Mouse (Mus musculus) neural tube, embryonic 12.5 days (tissue): Measurements from ENCODE around the gene Snd1. TPM values are rescaled to one million over a fixed set of nuclear protein-coding genes. Genes with fewer than 3 reads are reported as not detected.

Experiments used
- ATAC-seq: fragments of 200-750 bp; cut with Nextera tagmentation; 2 replicates; pipeline ENCODE4 v1.8.0; 2017; ENCODE audit warnings: low read depth, mild to moderate bottlenecking, moderate TSS enrichment, moderate library complexity; ENCODE audit not compliant: low FRiP score
- H3K27ac ChIP-seq: fragments of 300-500 bp; sonication (generic); 2 replicates; pipeline ENCODE4 v1.5.1; 2016
- H3K27me3 ChIP-seq: fragments of 300-500 bp; sonication (generic); replicated peaks from 2 replicates; pipeline ENCODE4 v1.6.1; 2016; ENCODE audit warnings: mild to moderate bottlenecking
- H3K36me3 ChIP-seq: fragments of 300-500 bp; sonication (generic); 2 replicates; pipeline ENCODE4 v1.6.1; 2016; ENCODE audit warnings: mild to moderate bottlenecking
- H3K4me1 ChIP-seq: fragments of 300-500 bp; sonication (generic); 2 replicates; pipeline ENCODE4 v1.6.1; 2016
- H3K4me2 ChIP-seq: fragments of 300-500 bp; sonication (generic); replicated peaks from 2 replicates; pipeline ENCODE4 v1.6.1; 2016; ENCODE audit warnings: mild to moderate bottlenecking
- H3K4me3 ChIP-seq: fragments of 300-500 bp; sonication (generic); 2 replicates; pipeline ENCODE4 v1.5.1; 2016
- H3K9ac ChIP-seq: fragments of 300-500 bp; sonication (generic); 2 replicates; pipeline ENCODE4 v1.6.1; 2016; ENCODE audit warnings: mild to moderate bottlenecking
- H3K9me3 ChIP-seq: fragments of 300-500 bp; sonication (generic); 2 replicates; pipeline ENCODE4 v1.6.1; 2016; ENCODE audit warnings: mild to moderate bottlenecking
- WGBS: fragments of 180-500 bp; shearing (Covaris S2); methylation state at CpG from one replicate; pipeline ENCODE4 v1.1.7; 2016; 5-methylcytosine and 5-hydroxymethylcytosine counted together
- polyA plus RNA-seq: library from polyadenylated mRNA; unstranded; fragments of >200 nt; fragmentation: Nextera tagmentation; extraction: Ambion mirVana; gene quantifications from 2 replicates; pipeline ENCODE4 v1.2.1, GENCODE M21; 2016

Gene Snd1
- polyA plus RNA-seq, 1 experiment from 2014 or later, result 101 TPM

DNA sequence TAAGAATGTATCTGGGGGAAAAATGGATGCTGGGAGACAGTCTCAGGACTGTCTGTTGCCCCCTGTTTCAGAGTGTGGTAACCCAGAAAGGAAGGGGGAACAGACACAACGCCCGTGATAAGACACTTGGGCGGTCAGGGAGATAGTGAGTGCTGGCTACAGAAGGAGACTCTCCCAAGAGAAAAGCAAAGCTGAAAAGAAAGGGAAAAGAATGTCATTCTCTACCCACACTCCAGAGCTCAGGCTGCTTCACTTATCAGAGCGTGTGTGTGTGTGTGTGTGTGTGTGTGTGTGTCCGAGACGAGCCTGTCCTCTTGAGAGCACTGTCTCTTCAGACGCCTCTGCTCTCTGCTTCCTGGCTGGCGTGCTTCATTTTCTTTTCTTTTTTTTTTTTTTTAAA, 310.8 kb downstream of the Snd1 start:
- ATAC-seq, result no peak
- no peak overlapping the region for H3K4me3 ChIP-seq
- no peak overlapping the region for H3K27ac ChIP-seq
- H3K9me3 ChIP-seq, result no peaks in the 10 kb centered on the region
- H3K36me3 ChIP-seq, result no peaks in the 10 kb centered on the region
- H3K9ac ChIP-seq, result no peak overlapping the region
- H3K4me1 ChIP-seq, result peaks cover 28% of the 10 kb centered on the region
- WGBS, result 84% methylated on average over 8 of the region's 8 CpGs
- H3K4me2 ChIP-seq, result no peak overlapping the region
- no peaks in the 10 kb centered on the region for H3K27me3 ChIP-seq

DNA sequence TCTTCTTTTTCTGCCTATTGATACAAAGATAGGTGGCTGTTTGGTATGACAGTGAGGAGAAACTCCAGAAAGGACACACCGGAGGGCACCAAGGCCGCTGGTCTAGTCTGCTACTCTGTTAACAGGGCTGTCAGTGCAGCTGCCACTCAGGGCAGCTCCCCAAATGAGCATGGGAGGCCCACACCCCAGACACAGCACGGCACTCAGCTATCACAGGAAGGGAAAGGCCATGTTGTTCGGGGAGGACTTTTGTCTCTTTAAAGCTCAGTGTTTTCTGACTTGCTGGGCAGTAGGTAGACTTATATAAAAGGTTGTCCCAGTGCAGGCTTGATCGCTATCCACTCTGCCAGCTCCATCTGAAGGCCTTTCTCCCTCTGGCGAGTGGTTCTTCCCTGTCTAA, 312.2 kb downstream of the Snd1 start:
- H3K9ac ChIP-seq, result no peak overlapping the region
- H3K4me3 ChIP-seq, result no peak overlapping the region
- H3K9me3 ChIP-seq, result no peaks in the 10 kb centered on the region
- H3K27ac ChIP-seq, result no peak overlapping the region
- peaks cover 24% of the 10 kb centered on the region for H3K4me1 ChIP-seq
- H3K27me3 ChIP-seq, result no peaks in the 10 kb centered on the region
- H3K4me2 ChIP-seq, result no peak overlapping the region
- 53% methylated on average over 6 of the region's 6 CpGs for WGBS
- ATAC-seq, result no peak
- H3K36me3 ChIP-seq, result no peaks in the 10 kb centered on the region

DNA sequence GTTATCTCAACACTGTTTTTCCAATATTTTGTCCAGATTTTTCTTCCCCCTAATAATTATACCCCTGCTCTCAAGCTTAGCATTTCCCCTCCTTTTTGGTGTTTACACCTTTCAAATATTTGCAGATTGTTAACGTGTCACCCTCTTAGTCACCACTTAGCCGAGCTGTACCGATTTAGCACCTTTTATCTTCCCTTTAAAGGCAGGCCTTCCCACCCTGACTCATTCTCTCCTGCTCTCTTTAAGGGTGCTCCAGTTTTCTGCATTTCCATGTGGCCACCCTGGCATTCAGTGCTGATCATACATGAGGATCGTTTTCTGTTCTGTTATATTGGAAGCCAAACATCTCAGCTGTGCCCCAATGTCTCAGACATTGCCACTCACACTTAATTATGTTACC, 314.7 kb downstream of the Snd1 start:
- Histone ChIP-seq H3K9me3 (no peaks in the 10 kb centered on the region), H3K27me3 (no peaks in the 10 kb centered on the region), H3K4me3 (no peak overlapping the region), H3K9ac (no peak overlapping the region), H3K4me1 (peaks cover 8% of the 10 kb centered on the region; the same call in 1 of the 2 replicates), H3K27ac (no peak overlapping the region), H3K4me2 (no peak overlapping the region), H3K36me3 (no peaks in the 10 kb centered on the region)
- WGBS, result 75% methylated on average over 4 of the region's 4 CpGs
- ATAC-seq, result no peak

DNA sequence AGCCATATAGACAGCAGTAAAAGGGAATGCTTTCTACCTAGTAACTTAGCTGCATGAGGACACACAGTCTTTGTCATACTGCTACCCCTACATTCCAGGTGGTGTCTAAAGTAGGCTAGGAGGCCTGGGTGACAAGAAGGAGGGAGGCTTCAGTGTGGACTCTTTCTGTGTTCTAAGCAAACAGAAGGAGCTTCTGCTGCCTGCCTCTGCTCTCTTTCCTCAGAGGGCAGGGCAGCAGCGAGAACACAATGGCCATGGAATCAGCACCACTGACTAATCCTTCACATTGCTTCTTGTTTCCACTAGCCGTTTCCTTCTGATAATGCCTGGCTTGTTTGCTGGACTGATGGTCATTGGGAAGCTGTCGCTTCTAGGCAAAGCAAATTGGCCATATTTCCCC, 316.2 kb downstream of the Snd1 start:
- 50% methylated on average over 3 of the region's 3 CpGs for WGBS
- Histone ChIP-seq H3K4me1 (peaks cover 17% of the 10 kb centered on the region), H3K9ac (no peak overlapping the region), H3K4me2 (no peak overlapping the region), H3K27ac (no peak overlapping the region), H3K9me3 (no peaks in the 10 kb centered on the region), H3K36me3 (no peaks in the 10 kb centered on the region), H3K4me3 (no peak overlapping the region), H3K27me3 (no peaks in the 10 kb centered on the region)
- no peak for ATAC-seq

DNA sequence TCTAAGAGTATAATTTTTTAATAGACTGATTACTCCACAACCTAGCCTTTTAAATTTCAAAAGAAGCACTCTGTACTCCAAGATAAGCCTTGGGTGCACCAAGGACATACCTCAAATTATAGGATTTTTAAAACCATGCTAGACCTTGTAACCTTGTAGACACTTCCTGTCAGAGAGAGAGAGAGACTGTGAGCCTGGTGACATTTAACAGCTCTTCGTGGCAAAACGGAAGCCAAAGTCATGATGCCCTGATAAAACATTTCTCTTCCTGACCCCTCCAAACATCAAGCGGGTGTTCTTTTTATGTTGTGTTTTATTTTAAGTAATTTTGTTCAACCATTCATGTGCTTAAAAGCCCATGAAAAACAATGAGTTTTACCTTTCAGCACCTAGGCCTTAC, 316.9 kb downstream of the Snd1 start:
- Histone ChIP-seq H3K9me3 (no peaks in the 10 kb centered on the region), H3K4me3 (no peak overlapping the region), H3K4me2 (no peak overlapping the region), H3K27me3 (no peaks in the 10 kb centered on the region), H3K27ac (no peak overlapping the region), H3K9ac (no peak overlapping the region), H3K36me3 (no peaks in the 10 kb centered on the region), H3K4me1 (peaks cover 20% of the 10 kb centered on the region)
- no peak for ATAC-seq
- WGBS, result 83% methylated on average over 3 of the region's 3 CpGs

DNA sequence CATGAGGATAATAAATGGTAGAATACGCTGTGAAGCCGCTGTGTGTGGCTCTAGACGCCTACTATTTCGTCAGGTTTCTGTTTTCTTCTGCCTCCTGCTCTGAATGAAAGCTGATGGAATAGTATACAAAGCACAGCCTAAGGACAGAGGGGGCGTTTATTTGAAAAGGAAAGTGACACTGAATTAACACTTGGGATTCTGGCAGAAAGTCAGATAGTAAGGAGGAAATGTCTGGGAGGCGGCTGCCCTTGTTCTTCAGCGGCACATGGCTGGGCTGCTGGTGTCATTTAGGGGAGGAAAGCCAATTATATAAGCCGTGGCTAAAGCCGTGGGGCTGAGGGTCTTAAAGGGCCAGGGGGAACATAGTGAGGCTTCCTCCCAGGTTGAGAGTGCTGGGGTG, 320.4 kb downstream of the Snd1 start:
- WGBS, result 17% methylated on average over 9 of the region's 9 CpGs
- no peak overlapping the region for H3K9ac ChIP-seq
- no peaks in the 10 kb centered on the region for H3K36me3 ChIP-seq
- H3K4me3 ChIP-seq, result no peak overlapping the region
- no peaks in the 10 kb centered on the region for H3K9me3 ChIP-seq
- no peaks in the 10 kb centered on the region for H3K27me3 ChIP-seq
- H3K27ac ChIP-seq, result no peak overlapping the region
- peak; percentile 57 for ATAC-seq
- peak overlapping the region; percentile 13; the same call in 1 of the 2 replicates for H3K4me2 ChIP-seq
- peaks cover 17% of the 10 kb centered on the region for H3K4me1 ChIP-seq

DNA sequence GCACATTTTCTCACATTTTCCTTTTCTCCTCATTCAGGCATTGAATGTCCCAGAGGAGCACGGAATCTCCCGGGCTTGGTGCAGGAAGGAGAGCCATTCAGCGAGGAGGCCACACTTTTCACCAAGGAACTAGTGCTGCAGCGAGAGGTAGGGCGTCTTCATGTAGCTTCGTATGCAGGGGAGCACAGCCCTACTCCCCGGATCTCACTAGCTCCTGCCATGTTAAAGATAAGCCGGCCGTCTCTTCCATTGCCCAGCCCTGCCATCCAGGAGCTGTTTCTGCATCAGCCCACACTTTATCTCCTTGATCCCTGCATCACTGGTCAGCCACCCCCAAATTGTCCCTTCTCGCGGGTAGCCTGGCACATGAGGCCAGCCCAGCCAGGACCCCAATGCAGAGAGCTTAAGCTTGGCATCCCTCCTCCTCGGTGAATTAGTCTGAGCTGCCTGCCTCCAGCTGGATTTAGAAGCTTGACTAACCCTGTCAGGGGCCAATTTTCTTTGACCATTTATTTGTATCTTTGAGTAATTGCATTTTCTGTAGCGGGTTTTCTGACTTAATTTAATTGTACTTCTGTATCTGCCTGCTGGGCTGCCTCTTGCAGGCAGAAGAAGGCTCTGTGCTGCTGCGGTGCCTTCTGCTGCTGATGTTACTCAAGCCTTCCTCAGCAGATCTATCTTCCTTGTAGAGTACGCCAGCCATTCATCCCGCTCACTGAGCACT, 321.0 kb downstream of the Snd1 start:
- ATAC-seq, result peak; percentile 35
- Histone ChIP-seq H3K4me1 (peaks cover 15% of the 10 kb centered on the region), H3K4me2 (peak overlapping the region; percentile 13; the same call in 1 of the 2 replicates), H3K9me3 (no peaks in the 10 kb centered on the region), H3K4me3 (no peak overlapping the region), H3K27ac (no peak overlapping the region), H3K9ac (no peak overlapping the region), H3K36me3 (no peaks in the 10 kb centered on the region), H3K27me3 (no peaks in the 10 kb centered on the region)
- WGBS, result 83% methylated on average over 16 of the region's 16 CpGs

DNA sequence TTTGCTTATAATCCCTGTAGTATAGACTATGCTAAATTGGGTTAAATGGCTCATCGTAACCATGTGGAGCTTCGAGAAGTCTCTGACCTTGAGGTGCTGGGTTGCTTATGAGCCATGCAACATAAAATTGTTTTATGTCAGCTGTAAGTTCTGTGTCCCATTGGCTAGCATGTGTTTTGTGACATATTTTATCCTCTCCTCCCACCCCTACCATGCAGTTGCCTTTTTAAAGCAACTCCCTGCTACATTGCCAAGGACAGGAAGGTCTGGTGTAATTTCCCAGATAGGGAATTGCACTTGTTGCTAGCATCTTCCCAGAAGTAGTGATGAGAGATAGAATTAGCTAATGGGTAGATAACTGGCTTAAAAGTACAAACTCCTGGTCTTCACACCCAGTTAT, 324.9 kb downstream of the Snd1 start:
- Histone ChIP-seq H3K9me3 (no peaks in the 10 kb centered on the region), H3K36me3 (no peaks in the 10 kb centered on the region), H3K27me3 (no peaks in the 10 kb centered on the region), H3K4me2 (no peak overlapping the region), H3K4me1 (peaks cover 12% of the 10 kb centered on the region), H3K9ac (no peak overlapping the region), H3K27ac (no peak overlapping the region), H3K4me3 (no peak overlapping the region)
- WGBS, result 93% methylated on average over 2 of the region's 2 CpGs
- no peak for ATAC-seq

DNA sequence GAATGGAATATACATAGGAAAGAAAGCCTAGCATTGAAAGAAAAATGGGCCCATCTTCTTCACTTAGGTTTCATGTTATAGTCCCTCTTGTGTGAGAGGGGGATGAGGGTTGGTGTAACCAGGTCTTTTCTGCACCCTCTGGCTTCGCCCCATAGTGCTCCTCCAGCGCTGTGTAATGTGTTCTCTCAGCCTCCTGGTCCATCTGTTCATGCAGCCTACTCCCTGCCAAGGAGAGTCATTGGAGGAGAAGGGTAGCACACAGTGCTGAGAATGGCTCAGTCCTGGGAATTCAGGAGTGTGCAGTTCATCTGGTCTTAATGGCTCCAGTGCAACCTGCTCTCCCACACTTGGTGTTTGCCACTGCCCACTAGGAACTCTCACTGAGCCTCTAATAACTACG, 326.0 kb downstream of the Snd1 start:
- no peaks in the 10 kb centered on the region for H3K36me3 ChIP-seq
- H3K4me2 ChIP-seq, result no peak overlapping the region
- 89% methylated on average over 3 of the region's 3 CpGs for WGBS

DNA sequence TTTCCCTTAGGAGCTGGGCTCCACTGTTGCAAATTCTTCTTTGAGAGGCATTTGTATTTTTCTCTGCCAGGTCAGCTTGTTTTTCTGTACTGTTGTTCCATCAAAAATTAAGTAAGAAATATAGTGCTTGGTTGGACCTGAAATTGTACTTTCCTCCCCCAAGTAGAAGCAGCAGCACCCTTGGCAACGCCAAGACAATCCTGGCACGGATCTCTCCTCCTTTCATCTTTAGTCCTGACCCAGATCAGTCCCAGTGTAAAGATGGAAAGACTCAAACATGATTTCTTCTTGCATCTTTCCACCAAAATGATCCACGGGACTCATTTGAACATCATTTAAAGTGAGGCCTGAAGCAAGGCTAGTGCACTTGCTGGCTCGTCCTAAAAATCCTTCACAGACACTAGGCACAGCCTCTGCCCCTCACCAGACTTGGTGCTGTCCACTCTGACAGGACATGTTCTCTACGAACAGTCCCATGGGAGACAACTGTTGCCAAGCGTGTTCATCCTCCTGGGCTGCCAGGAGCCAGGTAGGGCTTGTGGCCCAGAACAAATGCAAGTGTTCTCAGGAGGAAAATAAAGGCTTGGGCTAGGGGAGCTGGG, 328.8 kb downstream of the Snd1 start:
- Histone ChIP-seq H3K4me1 (no peaks in the 10 kb centered on the region), H3K4me3 (no peak overlapping the region), H3K36me3 (peaks cover 2% of the 10 kb centered on the region; the same call in 1 of the 2 replicates), H3K9ac (no peak overlapping the region), H3K27ac (no peak overlapping the region), H3K27me3 (no peaks in the 10 kb centered on the region), H3K9me3 (no peaks in the 10 kb centered on the region), H3K4me2 (no peak overlapping the region)
- WGBS, result 89% methylated on average over 6 of the region's 6 CpGs
- no peak for ATAC-seq

More for the DNA sequence above, 326.0 kb downstream of the Snd1 start:
- Histone ChIP-seq H3K9ac (no peak overlapping the region), H3K27ac (no peak overlapping the region), H3K4me1 (peaks cover 3% of the 10 kb centered on the region; the same call in 1 of the 2 replicates), H3K4me3 (no peak overlapping the region), H3K27me3 (no peaks in the 10 kb centered on the region), H3K9me3 (no peaks in the 10 kb centered on the region)
- ATAC-seq, result no peak

DNA sequence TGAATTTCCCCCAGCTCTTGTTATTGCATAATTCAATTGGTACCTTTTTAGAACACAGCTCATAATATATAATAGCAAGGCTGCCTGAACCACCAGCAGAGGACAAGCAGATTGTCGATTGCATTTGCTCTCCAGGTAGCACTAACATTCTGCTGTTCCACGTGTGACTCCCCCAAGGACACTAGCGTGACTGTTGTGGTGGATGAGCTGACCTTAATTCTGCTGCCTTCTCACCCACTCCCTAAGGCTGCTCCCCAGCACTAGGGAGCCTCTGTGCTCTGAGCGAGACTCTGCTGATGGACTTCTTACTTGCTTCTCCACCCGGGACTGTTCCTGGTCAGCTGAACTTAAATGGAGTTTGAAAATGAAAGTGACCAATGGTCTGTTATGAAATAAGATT, 329.8 kb downstream of the Snd1 start:
- no peak overlapping the region for H3K9ac ChIP-seq
- H3K27me3 ChIP-seq, result no peaks in the 10 kb centered on the region
- H3K9me3 ChIP-seq, result no peaks in the 10 kb centered on the region
- no peak overlapping the region for H3K4me3 ChIP-seq
- 88% methylated on average over 5 of the region's 5 CpGs for WGBS
- H3K27ac ChIP-seq, result no peak overlapping the region
- H3K4me2 ChIP-seq, result no peak overlapping the region
- no peaks in the 10 kb centered on the region for H3K4me1 ChIP-seq
- H3K36me3 ChIP-seq, result peaks cover 5% of the 10 kb centered on the region; the same call in 1 of the 2 replicates
- ATAC-seq, result no peak

DNA sequence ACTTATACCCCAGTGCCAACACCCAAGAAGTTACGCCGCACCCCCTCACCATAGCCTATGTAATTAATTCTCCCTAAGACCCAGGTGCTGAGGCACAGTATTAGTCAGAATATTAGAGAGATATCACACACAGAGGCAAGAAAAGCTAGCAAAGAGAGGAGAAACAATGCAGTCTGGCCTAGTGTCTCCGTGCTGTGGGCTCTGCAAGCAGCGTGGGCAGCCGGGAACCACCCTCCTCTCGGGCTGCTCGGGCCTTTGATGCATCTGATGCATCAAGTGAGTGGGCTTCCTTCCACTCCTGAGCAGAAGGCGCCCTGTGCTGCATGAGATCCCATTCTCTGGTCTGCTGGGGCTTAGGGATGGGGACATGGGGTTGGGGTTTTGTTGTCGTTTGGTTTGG, 338.1 kb downstream of the Snd1 start:
- WGBS, result 88% methylated on average over 9 of the region's 9 CpGs
- H3K36me3 ChIP-seq, result peaks cover 41% of the 10 kb centered on the region
- no peak for ATAC-seq

DNA sequence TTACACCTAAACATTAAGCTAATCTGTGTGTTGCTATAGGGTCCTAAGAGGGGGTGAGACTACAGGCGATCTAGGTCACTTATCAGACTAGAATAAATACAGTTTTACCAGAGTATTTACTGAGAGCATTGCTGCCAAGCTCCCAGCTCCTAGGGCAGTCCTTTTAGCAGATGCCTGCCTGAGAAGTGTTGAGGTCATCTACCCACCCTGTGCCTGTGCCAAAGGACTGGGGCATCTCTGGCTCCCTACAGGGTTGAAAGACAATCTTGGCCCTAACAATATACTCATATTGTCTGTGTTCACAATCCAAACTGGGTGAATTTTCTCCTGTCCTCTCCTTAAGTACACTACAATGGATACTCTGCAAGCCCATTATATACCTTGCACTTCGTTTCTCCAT, 340.0 kb downstream of the Snd1 start:
- peaks cover 56% of the 10 kb centered on the region for H3K36me3 ChIP-seq

More for the DNA sequence above, 338.1 kb downstream of the Snd1 start:
- H3K27me3 ChIP-seq, result no peaks in the 10 kb centered on the region
- H3K9ac ChIP-seq, result no peak overlapping the region
- H3K9me3 ChIP-seq, result no peaks in the 10 kb centered on the region
- H3K27ac ChIP-seq, result no peak overlapping the region
- no peak overlapping the region for H3K4me3 ChIP-seq
- H3K4me1 ChIP-seq, result peaks cover 8% of the 10 kb centered on the region
- no peak overlapping the region for H3K4me2 ChIP-seq

More for the DNA sequence above, 340.0 kb downstream of the Snd1 start:
- H3K9ac ChIP-seq, result no peak overlapping the region
- H3K27ac ChIP-seq, result no peak overlapping the region
- H3K27me3 ChIP-seq, result no peaks in the 10 kb centered on the region
- peaks cover 17% of the 10 kb centered on the region for H3K4me1 ChIP-seq
- no peak for ATAC-seq
- WGBS, result 79% methylated on average over 2 of the region's 2 CpGs
- H3K4me3 ChIP-seq, result no peak overlapping the region
- H3K4me2 ChIP-seq, result no peak overlapping the region
- H3K9me3 ChIP-seq, result no peaks in the 10 kb centered on the region
